Mouse (Mus musculus) hindbrain, embryonic 12.5 days (tissue): ENCODE measurements at regions not wholly inside any gene's neighbourhood (a gene's known extent, or its start where the extent isn't known, plus 50 kb on each side); places are given as distances from the start of the nearest gene placed in this dataset.

Experiments used
- ATAC-seq: fragments of 200-750 bp; cut with Nextera tagmentation; 2 replicates; pipeline ENCODE4 v1.8.0; 2017; ENCODE audit warnings: moderate TSS enrichment; ENCODE audit not compliant: low FRiP score
- H3K27ac ChIP-seq: fragments of 300-500 bp; sonication (generic); 2 replicates; pipeline ENCODE4 v1.5.1; 2016; ENCODE audit warnings: mild to moderate bottlenecking
- H3K27me3 ChIP-seq: fragments of 300-500 bp; sonication (generic); 2 replicates; pipeline ENCODE4 v1.6.1; 2016; ENCODE audit warnings: mild to moderate bottlenecking
- H3K36me3 ChIP-seq: fragments of 300-500 bp; sonication (generic); 2 replicates; pipeline ENCODE4 v1.6.1; 2016; ENCODE audit warnings: mild to moderate bottlenecking
- H3K4me1 ChIP-seq: fragments of 300-500 bp; sonication (generic); 2 replicates; pipeline ENCODE4 v1.6.1; 2016
- H3K4me2 ChIP-seq: fragments of 300-500 bp; sonication (generic); replicated peaks from 2 replicates; pipeline ENCODE4 v1.6.1; 2016; ENCODE audit warnings: mild to moderate bottlenecking
- H3K4me3 ChIP-seq: fragments of 300-500 bp; sonication (generic); 2 replicates; pipeline ENCODE4 v1.5.1; 2016; ENCODE audit warnings: mild to moderate bottlenecking
- H3K9ac ChIP-seq: fragments of 300-500 bp; sonication (generic); 2 replicates; pipeline ENCODE4 v1.6.1; 2016; ENCODE audit warnings: mild to moderate bottlenecking, moderate library complexity
- H3K9me3 ChIP-seq: fragments of 300-500 bp; sonication (generic); replicated peaks from 2 replicates; pipeline ENCODE4 v1.6.1; 2016; ENCODE audit warnings: mild to moderate bottlenecking
- WGBS: fragments of 180-500 bp; shearing (Covaris S2); methylation state at CpG from one replicate; pipeline ENCODE4 v1.1.7; 2016; 5-methylcytosine and 5-hydroxymethylcytosine counted together

- Histone ChIP-seq H3K36me3 (no peaks in the 10 kb centered on the region), H3K9ac (no peak overlapping the region), H3K4me1 (no peaks in the 10 kb centered on the region), H3K9me3 (no peaks in the 10 kb centered on the region), H3K4me3 (no peak overlapping the region), H3K27ac (no peak overlapping the region), H3K27me3 (no peaks in the 10 kb centered on the region), H3K4me2 (no peak overlapping the region)
- 80% methylated on average over 3 of the region's 3 CpGs for WGBS
- no peak for ATAC-seq
Measured at GRCm38 (mm10) chr13:83201931-83202671, 301.7 kb upstream of the Mef2c start.

GRCm38 (mm10) chr13:83206622-83207021 is 297.2 kb upstream of the Mef2c start:
- no peak overlapping the region for H3K27ac ChIP-seq
- ATAC-seq = no peak
- H3K4me2 ChIP-seq = no peak overlapping the region
- no peaks in the 10 kb centered on the region for H3K4me1 ChIP-seq
- no peaks in the 10 kb centered on the region for H3K36me3 ChIP-seq
- H3K9ac ChIP-seq = no peak overlapping the region
- H3K27me3 ChIP-seq = no peaks in the 10 kb centered on the region
- H3K4me3 ChIP-seq = no peak overlapping the region
- H3K9me3 ChIP-seq = no peaks in the 10 kb centered on the region
- 93% methylated on average over 1 of the region's 1 CpGs for WGBS

- no peak for ATAC-seq
- 76% methylated on average over 4 of the region's 4 CpGs for WGBS
- no peak overlapping the region for H3K4me3 ChIP-seq
- H3K4me2 ChIP-seq = no peak overlapping the region
- no peak overlapping the region for H3K9ac ChIP-seq
- H3K27ac ChIP-seq = no peak overlapping the region
- no peaks in the 10 kb centered on the region for H3K4me1 ChIP-seq
- no peaks in the 10 kb centered on the region for H3K9me3 ChIP-seq
- H3K36me3 ChIP-seq = no peaks in the 10 kb centered on the region
- H3K27me3 ChIP-seq = no peaks in the 10 kb centered on the region
Measured at GRCm38 (mm10) chr13:83207513-83207912, 296.3 kb upstream of the Mef2c start.

GRCm38 (mm10) chr13:83208111-83208510 is 295.7 kb upstream of the Mef2c start:
- H3K27me3 ChIP-seq = no peaks in the 10 kb centered on the region
- 79% methylated on average over 5 of the region's 5 CpGs for WGBS
- no peaks in the 10 kb centered on the region for H3K4me1 ChIP-seq
- no peak overlapping the region for H3K4me2 ChIP-seq
- H3K4me3 ChIP-seq = no peak overlapping the region
- no peak overlapping the region for H3K27ac ChIP-seq
- ATAC-seq = no peak
- H3K9me3 ChIP-seq = no peaks in the 10 kb centered on the region
- H3K9ac ChIP-seq = no peak overlapping the region
- H3K36me3 ChIP-seq = no peaks in the 10 kb centered on the region

GRCm38 (mm10) chr13:83214811-83215210 is 289.0 kb upstream of the Mef2c start:
- ATAC-seq = no peak
- Histone ChIP-seq H3K27me3 (no peaks in the 10 kb centered on the region), H3K36me3 (no peaks in the 10 kb centered on the region), H3K4me2 (no peak overlapping the region), H3K9me3 (no peaks in the 10 kb centered on the region), H3K27ac (no peak overlapping the region), H3K9ac (no peak overlapping the region), H3K4me1 (no peaks in the 10 kb centered on the region), H3K4me3 (no peak overlapping the region)

- H3K4me1 ChIP-seq = no peaks in the 10 kb centered on the region
- WGBS = 86% methylated on average over 3 of the region's 3 CpGs
- ATAC-seq = no peak
Measured at GRCm38 (mm10) chr13:83216454-83216853, 287.4 kb upstream of the Mef2c start.

GRCm38 (mm10) chr13:83252452-83252851 is 251.4 kb upstream of the Mef2c start:
- no peak for ATAC-seq
- H3K9ac ChIP-seq = no peak overlapping the region
- H3K27ac ChIP-seq = no peak overlapping the region
- no peaks in the 10 kb centered on the region for H3K9me3 ChIP-seq
- no peak overlapping the region for H3K4me2 ChIP-seq
- H3K4me1 ChIP-seq = no peaks in the 10 kb centered on the region
- WGBS = 93% methylated on average over 1 of the region's 1 CpGs
- no peaks in the 10 kb centered on the region for H3K36me3 ChIP-seq
- no peak overlapping the region for H3K4me3 ChIP-seq
- H3K27me3 ChIP-seq = no peaks in the 10 kb centered on the region

More at GRCm38 (mm10) chr13:83216454-83216853, 287.4 kb upstream of the Mef2c start:
- Histone ChIP-seq H3K4me2 (no peak overlapping the region), H3K36me3 (no peaks in the 10 kb centered on the region), H3K9ac (no peak overlapping the region), H3K27me3 (no peaks in the 10 kb centered on the region), H3K4me3 (no peak overlapping the region), H3K27ac (no peak overlapping the region), H3K9me3 (no peaks in the 10 kb centered on the region)

- no peaks in the 10 kb centered on the region for H3K27me3 ChIP-seq
- H3K4me3 ChIP-seq = no peak overlapping the region
- H3K9me3 ChIP-seq = no peaks in the 10 kb centered on the region
- 94% methylated on average over 1 of the region's 1 CpGs for WGBS
- H3K9ac ChIP-seq = no peak overlapping the region
- H3K36me3 ChIP-seq = no peaks in the 10 kb centered on the region
- no peak for ATAC-seq
- H3K27ac ChIP-seq = no peak overlapping the region
- H3K4me1 ChIP-seq = no peaks in the 10 kb centered on the region
- H3K4me2 ChIP-seq = no peak overlapping the region
Measured at GRCm38 (mm10) chr13:83266591-83266990, 237.2 kb upstream of the Mef2c start.

GRCm38 (mm10) chr13:83268663-83269062 is 235.2 kb upstream of the Mef2c start:
- no peaks in the 10 kb centered on the region for H3K4me1 ChIP-seq
- no peak overlapping the region for H3K9ac ChIP-seq
- H3K36me3 ChIP-seq = no peaks in the 10 kb centered on the region
- no peak overlapping the region for H3K4me2 ChIP-seq
- ATAC-seq = no peak
- H3K4me3 ChIP-seq = no peak overlapping the region
- no peak overlapping the region for H3K27ac ChIP-seq
- 82% methylated on average over 3 of the region's 3 CpGs for WGBS
- no peaks in the 10 kb centered on the region for H3K27me3 ChIP-seq
- H3K9me3 ChIP-seq = no peaks in the 10 kb centered on the region

GRCm38 (mm10) chr13:83278695-83279094 is 225.1 kb upstream of the Mef2c start:
- H3K9ac ChIP-seq = no peak overlapping the region
- no peaks in the 10 kb centered on the region for H3K4me1 ChIP-seq
- no peak overlapping the region for H3K4me2 ChIP-seq
- WGBS = 87% methylated on average over 1 of the region's 1 CpGs
- H3K27ac ChIP-seq = no peak overlapping the region
- ATAC-seq = no peak
- H3K36me3 ChIP-seq = no peaks in the 10 kb centered on the region
- H3K4me3 ChIP-seq = no peak overlapping the region
- H3K27me3 ChIP-seq = no peaks in the 10 kb centered on the region
- H3K9me3 ChIP-seq = no peaks in the 10 kb centered on the region

- H3K4me1 ChIP-seq = no peaks in the 10 kb centered on the region
- no peak overlapping the region for H3K4me2 ChIP-seq
- no peak overlapping the region for H3K27ac ChIP-seq
- H3K27me3 ChIP-seq = no peaks in the 10 kb centered on the region
- no peaks in the 10 kb centered on the region for H3K36me3 ChIP-seq
- H3K9ac ChIP-seq = no peak overlapping the region
- no peaks in the 10 kb centered on the region for H3K9me3 ChIP-seq
- WGBS = 82% methylated on average over 3 of the region's 3 CpGs
- H3K4me3 ChIP-seq = no peak overlapping the region
- no peak for ATAC-seq
Measured at GRCm38 (mm10) chr13:83307696-83308095, 196.1 kb upstream of the Mef2c start.

GRCm38 (mm10) chr13:83328488-83328887 is 175.3 kb upstream of the Mef2c start:
- no peak overlapping the region for H3K9ac ChIP-seq
- no peaks in the 10 kb centered on the region for H3K4me1 ChIP-seq
- no peaks in the 10 kb centered on the region for H3K36me3 ChIP-seq
- no peaks in the 10 kb centered on the region for H3K9me3 ChIP-seq
- no peaks in the 10 kb centered on the region for H3K27me3 ChIP-seq
- WGBS = 63% methylated on average over 4 of the region's 4 CpGs
- no peak overlapping the region for H3K27ac ChIP-seq
- no peak for ATAC-seq
- H3K4me3 ChIP-seq = no peak overlapping the region
- H3K4me2 ChIP-seq = no peak overlapping the region

GRCm38 (mm10) chr13:83333728-83334127 is 170.1 kb upstream of the Mef2c start:
- ATAC-seq = no peak
- H3K4me1 ChIP-seq = no peaks in the 10 kb centered on the region
- 47% methylated on average over 5 of the region's 5 CpGs for WGBS

More at GRCm38 (mm10) chr13:83333728-83334127, 170.1 kb upstream of the Mef2c start:
- Histone ChIP-seq H3K9ac (no peak overlapping the region), H3K4me3 (no peak overlapping the region), H3K27me3 (no peaks in the 10 kb centered on the region), H3K27ac (no peak overlapping the region), H3K36me3 (no peaks in the 10 kb centered on the region), H3K4me2 (no peak overlapping the region), H3K9me3 (no peaks in the 10 kb centered on the region)
